Mouse (Mus musculus) erythroblast, embryonic 14.5 days (primary cell): Measurements from ENCODE around the gene Tns2.

Source experiments
- GATA1 ChIP-seq: IDR thresholded peaks from 2 replicates; pipeline ENCODE4 v1.6.1; 2012; ENCODE audit warnings: low read length, inconsistent platforms, mixed read lengths
- TAL1 ChIP-seq: IDR thresholded peaks from 3 replicates; pipeline ENCODE4 v1.6.1; 2012; ENCODE audit warnings: low read length, inconsistent platforms, mixed read lengths

GRCm38 (mm10) chr15:102165468-102166100 lies 65.4 kb downstream of the Tns2 start:
- no peak for TF ChIP-seq GATA1
- TF ChIP-seq TAL1: no peak
